Mouse (Mus musculus) kidney, postnatal 0 days (tissue): ENCODE measurements around the gene Tom1l2. TPM values are rescaled to one million over a fixed set of nuclear protein-coding genes. Genes with fewer than 3 reads are reported as not detected.

Source experiments
- ATAC-seq: fragments of 200-750 bp; cut with Nextera tagmentation; replicated peaks from 2 replicates; pipeline ENCODE4 v1.8.0; 2017; ENCODE audit warnings: low read depth, moderate number of reproducible peaks, moderate TSS enrichment, moderate library complexity; ENCODE audit not compliant: low FRiP score
- DNase-seq: peaks from one replicate; pipeline ENCODE4 v3.0.0-alpha.2; 2016; ENCODE audit warnings: low spot score
- H3K27ac ChIP-seq: fragments of 300-500 bp; sonication (generic); 2 replicates; pipeline ENCODE4 v1.5.1; 2014; ENCODE audit warnings: mild to moderate bottlenecking
- H3K27me3 ChIP-seq: fragments of 300-500 bp; sonication (generic); 2 replicates; pipeline ENCODE4 v1.6.1; 2014; ENCODE audit warnings: low read length, mixed read lengths; ENCODE audit not compliant: insufficient read depth
- H3K36me3 ChIP-seq: fragments of 300-500 bp; sonication (generic); 2 replicates; pipeline ENCODE4 v1.6.1; 2014; ENCODE audit warnings: low read length, mixed read lengths; ENCODE audit not compliant: insufficient read depth
- H3K4me1 ChIP-seq: fragments of 300-500 bp; sonication (generic); replicated peaks from 2 replicates; pipeline ENCODE4 v1.6.1; 2014; ENCODE audit warnings: antibody characterized with exemption, low read length, mixed read lengths; ENCODE audit not compliant: insufficient read depth
- H3K4me2 ChIP-seq: fragments of 300-500 bp; sonication (generic); 2 replicates; pipeline ENCODE4 v1.6.1; 2014; ENCODE audit warnings: mild to moderate bottlenecking, low read length, moderate library complexity, mixed read lengths
- H3K4me3 ChIP-seq: fragments of 300-500 bp; sonication (generic); replicated peaks from 2 replicates; pipeline ENCODE4 v1.5.1; 2014; ENCODE audit warnings: low read depth, low read length
- H3K9ac ChIP-seq: fragments of 300-500 bp; sonication (generic); 2 replicates; pipeline ENCODE4 v1.6.1; 2014; ENCODE audit warnings: low read depth, low read length
- H3K9me3 ChIP-seq: fragments of 300-500 bp; sonication (generic); replicated peaks from 2 replicates; pipeline ENCODE4 v1.6.1; 2016; ENCODE audit warnings: low read length, inconsistent platforms, mixed read lengths
- CTCF ChIP-seq: IDR thresholded peaks from 2 replicates; pipeline ENCODE4 v1.5.1; 2016; ENCODE audit warnings: antibody characterized with exemption, low read depth, mild to moderate bottlenecking, moderate library complexity
- WGBS: fragments of 180-500 bp; shearing (Covaris S2); extraction: QIAGEN DNeasy Blood & Tissue Kit; methylation state at CpG from one replicate; pipeline ENCODE4 v1.1.7; 2014; 5-methylcytosine and 5-hydroxymethylcytosine counted together
- polyA plus RNA-seq: library from polyadenylated mRNA; unstranded; fragments of >200 nt; fragmentation: Nextera tagmentation; extraction: Ambion mirVana; gene quantifications from 2 replicates; pipeline ENCODE4 v1.2.1, GENCODE M21; 2015

The Tom1l2 gene
- polyA plus RNA-seq, 1 experiment from 2014 or later: 27.9 TPM

- H3K9me3 ChIP-seq: no peaks in the 10 kb centered on the region
- ATAC-seq (no peak), DNase-seq (no peak)
- H3K36me3 ChIP-seq: no peaks in the 10 kb centered on the region
- no peak overlapping the region for H3K4me3 ChIP-seq
- H3K4me1 ChIP-seq: peaks cover 38% of the 10 kb centered on the region; the same call in 1 of the 2 replicates
- H3K9ac ChIP-seq: no peak overlapping the region
- H3K4me2 ChIP-seq: no peak overlapping the region
- peak overlapping the region; percentile 81 for H3K27ac ChIP-seq
- WGBS: 40% methylated on average over 8 of the region's 8 CpGs
- H3K27me3 ChIP-seq: no peaks in the 10 kb centered on the region
- TF ChIP-seq CTCF: no peak
Measured at GRCm38 (mm10) chr11:60320426-60321037, 32.2 kb downstream of the Tom1l2 start.

- H3K4me3 ChIP-seq: no peak overlapping the region
- 50% methylated on average over 10 of the region's 10 CpGs for WGBS
- H3K4me1 ChIP-seq: peaks cover 38% of the 10 kb centered on the region; the same call in 1 of the 2 replicates
- H3K36me3 ChIP-seq: no peaks in the 10 kb centered on the region
- H3K27me3 ChIP-seq: no peaks in the 10 kb centered on the region
- DNase-seq: no peak
- H3K9ac ChIP-seq: no peak overlapping the region
- no peak; the same call in 1 of the 2 replicates for ATAC-seq
- H3K4me2 ChIP-seq: no peak overlapping the region
- H3K9me3 ChIP-seq: no peaks in the 10 kb centered on the region
- TF ChIP-seq CTCF: peak; percentile 38; the same call in 1 of the 2 replicates
- H3K27ac ChIP-seq: peak overlapping the region; percentile 81
Measured at GRCm38 (mm10) chr11:60319257-60320066, 33.2 kb downstream of the Tom1l2 start.

DNA sequence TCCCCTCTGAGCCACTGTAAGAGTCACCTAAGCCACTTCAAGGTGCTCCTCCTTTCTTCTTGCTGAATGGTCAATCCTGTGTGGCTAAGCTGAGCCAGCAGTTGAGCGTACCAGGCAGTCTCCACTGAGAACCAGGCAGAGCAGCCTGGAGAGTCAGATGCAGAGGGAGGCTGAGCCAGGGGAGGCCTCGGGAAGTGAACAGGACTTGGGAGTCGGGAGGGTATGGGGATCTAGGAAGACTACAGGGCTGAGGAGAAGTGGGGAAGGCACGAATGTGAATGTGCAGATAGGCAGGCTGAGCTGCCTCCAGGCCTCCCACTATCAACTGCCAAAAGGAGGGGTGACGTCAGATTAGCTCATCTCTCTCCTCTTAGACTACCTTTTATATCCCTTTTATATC lies 34.0 kb downstream of the Tom1l2 start:
- H3K4me1 ChIP-seq: peaks cover 38% of the 10 kb centered on the region; the same call in 1 of the 2 replicates
- H3K4me3 ChIP-seq: no peak overlapping the region
- H3K36me3 ChIP-seq: no peaks in the 10 kb centered on the region
- DNase-seq: no peak
- H3K9me3 ChIP-seq: no peaks in the 10 kb centered on the region
- no peak overlapping the region for H3K4me2 ChIP-seq
- no peak for ATAC-seq
- no peak overlapping the region for H3K9ac ChIP-seq
- peak overlapping the region; percentile 81 for H3K27ac ChIP-seq
- TF ChIP-seq CTCF: no peak
- H3K27me3 ChIP-seq: no peaks in the 10 kb centered on the region
- WGBS: 55% methylated on average over 5 of the region's 5 CpGs

DNA sequence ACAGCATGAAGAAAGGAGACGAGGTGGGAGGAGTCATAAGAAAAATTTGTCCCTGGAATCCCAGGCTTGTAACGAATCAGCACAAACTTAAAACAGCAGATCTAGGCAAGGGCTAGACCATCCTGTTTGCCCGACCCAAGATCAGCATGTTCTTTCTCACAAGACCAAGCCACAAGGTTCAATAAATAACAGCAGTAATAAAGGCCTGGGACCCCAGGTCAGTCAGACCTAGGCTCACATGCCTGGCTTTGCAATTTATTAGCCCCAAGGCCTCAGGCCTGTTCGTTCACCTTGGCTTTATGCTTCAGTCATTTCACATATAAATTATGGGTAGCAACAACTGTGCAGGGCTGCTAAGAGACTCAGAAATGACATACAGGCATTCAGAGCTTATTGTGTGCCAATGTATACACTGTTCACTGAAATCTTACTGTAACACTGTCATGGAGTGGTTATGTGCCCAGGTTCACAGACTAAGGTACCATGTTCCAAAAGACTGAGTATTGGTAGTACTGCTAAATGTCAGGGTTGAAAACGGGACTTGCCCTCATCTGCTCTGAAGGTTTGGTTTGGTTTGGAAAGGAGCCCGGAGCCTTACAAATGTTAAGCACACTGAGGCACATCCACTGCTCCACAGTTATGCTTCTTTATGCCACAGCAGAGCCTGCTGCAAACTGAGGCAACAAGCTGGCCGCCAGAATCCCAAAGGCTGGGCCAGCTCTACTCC lies 35.2 kb downstream of the Tom1l2 start:
- DNase-seq (no peak), ATAC-seq (0 out of 2 replicates have a peak, but pooled peaks have one; percentile 23)
- H3K36me3 ChIP-seq: no peaks in the 10 kb centered on the region
- no peak overlapping the region for H3K4me2 ChIP-seq
- 41% methylated on average over 7 of the region's 7 CpGs for WGBS
- no peak overlapping the region for H3K9ac ChIP-seq
- H3K4me1 ChIP-seq: peaks cover 38% of the 10 kb centered on the region; the same call in 1 of the 2 replicates
- no peaks in the 10 kb centered on the region for H3K27me3 ChIP-seq
- no peak overlapping the region for H3K4me3 ChIP-seq
- no peaks in the 10 kb centered on the region for H3K9me3 ChIP-seq
- TF ChIP-seq CTCF: no peak
- peak overlapping the region; percentile 81 for H3K27ac ChIP-seq

DNA sequence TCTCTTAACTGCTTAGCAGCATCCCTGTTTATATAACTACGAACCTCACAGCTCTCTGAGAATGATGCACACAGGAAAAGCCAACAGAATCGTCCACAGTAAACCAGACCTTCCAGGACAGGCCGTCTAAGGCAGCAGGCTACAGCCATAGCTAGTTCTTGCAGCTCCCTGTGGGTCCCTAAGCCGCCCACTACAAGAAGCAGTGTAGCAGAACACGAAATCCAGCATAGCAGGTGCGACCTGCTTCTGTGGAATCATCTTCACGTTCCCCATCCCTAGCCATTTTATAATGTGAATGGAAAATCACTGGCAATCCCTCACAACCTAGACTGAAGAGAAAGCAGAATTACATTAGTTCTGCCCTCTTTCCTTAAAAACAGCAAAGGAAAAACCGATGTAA lies 35.8 kb downstream of the Tom1l2 start:
- no peak for TF ChIP-seq CTCF
- Histone ChIP-seq H3K27ac (peak overlapping the region; percentile 81), H3K9ac (no peak overlapping the region), H3K36me3 (no peaks in the 10 kb centered on the region), H3K4me2 (no peak overlapping the region), H3K4me3 (no peak overlapping the region), H3K27me3 (no peaks in the 10 kb centered on the region), H3K9me3 (no peaks in the 10 kb centered on the region), H3K4me1 (peaks cover 38% of the 10 kb centered on the region; the same call in 1 of the 2 replicates)
- ATAC-seq (no peak), DNase-seq (no peak)
- 45% methylated on average over 8 of the region's 8 CpGs for WGBS

DNA sequence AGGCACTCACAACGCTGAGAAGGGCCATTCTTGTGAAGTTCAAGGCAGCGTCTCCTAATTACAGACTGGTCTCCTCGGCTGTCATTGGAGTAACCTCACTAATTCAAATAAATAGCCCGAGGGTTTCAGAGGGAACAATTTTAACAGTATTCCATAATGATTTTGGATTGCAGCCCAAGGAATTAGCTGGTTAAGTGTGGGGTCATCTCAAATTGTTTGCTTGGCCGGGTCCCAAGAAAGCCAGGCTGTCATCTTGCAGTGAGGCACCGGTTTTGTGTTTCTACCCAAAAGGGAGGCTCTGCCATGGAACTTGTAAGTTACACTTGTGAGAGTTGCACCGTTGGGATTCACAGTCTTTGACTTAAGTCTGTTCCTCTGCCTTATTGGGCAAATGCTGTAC lies 36.5 kb downstream of the Tom1l2 start:
- DNase-seq: no peak
- ATAC-seq: no peak

More for the DNA sequence above, 36.5 kb downstream of the Tom1l2 start:
- Histone ChIP-seq H3K4me1 (peaks cover 42% of the 10 kb centered on the region), H3K27me3 (no peaks in the 10 kb centered on the region), H3K36me3 (no peaks in the 10 kb centered on the region), H3K9me3 (no peaks in the 10 kb centered on the region), H3K4me2 (no peak overlapping the region), H3K4me3 (no peak overlapping the region), H3K27ac (peak overlapping the region; percentile 81), H3K9ac (no peak overlapping the region)
- no peak for TF ChIP-seq CTCF
- WGBS: 28% methylated on average over 7 of the region's 7 CpGs
